Mouse (Mus musculus) lung, postnatal 14 days (tissue): ENCODE measurements around the gene Fam126a.
"Not testable (repeated sequence)": the region's sequence is repeated elsewhere in the genome, so short reads cannot be mapped to it uniquely, and the experiment has no call there.

Experiments
- DNase-seq: peaks from one replicate; pipeline ENCODE4 v3.0.0; 2021

Fam126a gene

GRCm38 (mm10) chr5:23893156-23893863, 137.2 kb downstream of the Fam126a start:
- DNase-seq = no peak

GRCm38 (mm10) chr5:23890734-23891133, 139.8 kb downstream of the Fam126a start:
- DNase-seq = peak; percentile 93

DNA sequence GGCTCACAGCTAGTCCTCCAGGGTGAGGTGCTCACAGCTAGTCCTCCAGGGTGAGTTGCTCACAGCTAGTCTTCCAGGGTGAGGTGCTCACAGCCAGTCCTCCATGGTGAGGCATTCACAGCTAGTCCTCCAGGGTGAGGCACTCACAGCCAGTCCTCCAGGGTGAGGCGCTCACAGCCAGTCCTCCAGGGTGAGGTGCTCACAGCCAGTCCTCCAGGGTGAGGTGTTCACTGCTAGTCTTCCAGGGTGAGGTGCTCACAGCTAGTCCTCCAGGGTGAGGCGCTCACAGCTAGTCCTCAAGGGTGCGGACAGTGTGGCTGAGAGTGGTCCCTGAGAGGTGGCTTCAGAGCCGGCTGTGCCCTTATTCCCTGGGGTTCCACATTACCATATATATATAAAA, 141.0 kb downstream of the Fam126a start:
- DNase-seq = no peak

- no peak for DNase-seq
Observed at GRCm38 (mm10) chr5:23887111-23887510, 143.4 kb downstream of the Fam126a start.

DNA sequence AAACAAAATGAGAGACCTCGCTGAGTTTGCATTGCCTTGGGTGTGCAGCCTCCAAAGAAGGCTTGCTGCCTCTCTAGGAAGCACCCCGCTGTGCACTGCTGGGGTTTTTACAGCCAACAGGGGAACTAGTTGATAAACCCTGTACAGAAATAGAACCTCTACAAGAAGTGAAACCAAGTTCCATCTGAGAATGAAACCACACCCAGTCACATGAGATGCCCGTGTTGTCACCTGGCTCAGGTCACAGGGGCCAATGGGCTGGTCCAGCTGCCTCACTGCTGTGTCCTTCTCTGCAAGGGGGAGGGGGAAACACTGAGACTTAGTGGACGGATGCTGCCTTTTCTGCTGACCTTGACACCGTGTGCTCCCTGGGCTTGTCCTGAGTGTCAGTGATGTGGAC, 156.0 kb downstream of the Fam126a start:
- DNase-seq = no peak

DNA sequence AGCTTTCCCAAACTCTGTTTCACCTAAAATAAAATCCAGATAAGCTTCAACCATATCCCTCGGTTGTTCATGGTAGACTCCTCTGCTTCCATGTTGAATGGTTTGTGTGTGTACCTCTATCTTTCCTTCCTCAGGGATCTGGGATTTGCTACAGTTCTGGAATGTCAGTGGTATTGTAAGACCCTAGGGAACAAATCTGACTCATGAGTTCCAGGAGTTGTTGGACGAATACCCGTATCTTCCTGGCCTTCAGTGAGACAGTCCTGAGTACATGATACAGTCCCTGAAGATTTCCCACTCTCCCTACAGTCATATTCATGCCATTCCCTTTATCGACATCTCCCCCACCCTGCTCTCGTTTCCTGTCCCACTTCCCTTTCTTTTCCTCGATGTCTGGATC, 157.9 kb downstream of the Fam126a start:
- no peak for DNase-seq

DNA sequence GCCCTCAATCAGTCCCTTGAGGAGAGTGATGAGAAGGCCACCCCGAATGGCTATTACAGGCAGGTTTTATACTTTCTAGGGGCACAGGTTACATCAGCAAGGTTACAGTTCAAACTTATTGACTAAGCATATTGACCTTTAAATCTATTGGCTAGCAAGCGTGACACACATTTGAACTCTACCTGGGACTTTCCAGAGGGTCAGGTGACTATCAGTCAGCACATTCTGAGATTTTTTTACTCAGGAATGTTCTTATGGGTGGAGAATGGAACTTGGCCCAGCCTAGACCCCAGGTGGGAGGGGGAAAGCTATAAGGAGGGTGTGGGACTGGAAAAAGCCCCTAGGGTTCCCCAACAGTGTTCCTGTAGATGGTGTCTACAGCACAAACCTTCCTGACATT, 159.2 kb downstream of the Fam126a start:
- not testable (repeated sequence) for DNase-seq

- DNase-seq = no peak
Observed at GRCm38 (mm10) chr5:23865941-23866340, 164.5 kb downstream of the Fam126a start.
